Mouse (Mus musculus) midbrain, embryonic 10.5 days (tissue): ENCODE measurements at regions not wholly inside any gene's neighbourhood (a gene's known extent, or its start where the extent isn't known, plus 50 kb on each side); places are given as distances from the start of the nearest gene placed in this dataset.
"Not testable (repeated sequence)": the region's sequence is repeated elsewhere in the genome, so short reads cannot be mapped to it uniquely, and the experiment has no call there.

Experiments used
- DNase-seq: peaks from one replicate; pipeline ENCODE4 v3.0.0-alpha.2; 2017; ENCODE audit warnings: low spot score
- H3K27ac ChIP-seq: fragments of 300-500 bp; sonication (generic); replicated peaks from 2 replicates; pipeline ENCODE4 v1.5.1; 2016; ENCODE audit warnings: mild to moderate bottlenecking
- H3K27me3 ChIP-seq: fragments of 300-500 bp; sonication (generic); 2 replicates; pipeline ENCODE4 v1.6.1; 2016; ENCODE audit warnings: low read depth, mild to moderate bottlenecking; ENCODE audit not compliant: poor library complexity, severe bottlenecking
- H3K36me3 ChIP-seq: fragments of 300-500 bp; sonication (generic); 2 replicates; pipeline ENCODE4 v1.6.1; 2016; ENCODE audit warnings: mild to moderate bottlenecking, moderate library complexity
- H3K4me1 ChIP-seq: fragments of 300-500 bp; sonication (generic); 2 replicates; pipeline ENCODE4 v1.6.1; 2016
- H3K4me3 ChIP-seq: fragments of 300-500 bp; sonication (generic); 2 replicates; pipeline ENCODE4 v1.5.1; 2016; ENCODE audit warnings: mild to moderate bottlenecking, moderate library complexity
- H3K9me3 ChIP-seq: fragments of 300-500 bp; sonication (generic); replicated peaks from 2 replicates; pipeline ENCODE4 v1.6.1; 2016; ENCODE audit warnings: mild to moderate bottlenecking
- WGBS: fragments of 180-500 bp; shearing (Covaris S2); methylation state at CpG from one replicate; pipeline ENCODE4 v1.1.7; 2016; 5-methylcytosine and 5-hydroxymethylcytosine counted together

DNA sequence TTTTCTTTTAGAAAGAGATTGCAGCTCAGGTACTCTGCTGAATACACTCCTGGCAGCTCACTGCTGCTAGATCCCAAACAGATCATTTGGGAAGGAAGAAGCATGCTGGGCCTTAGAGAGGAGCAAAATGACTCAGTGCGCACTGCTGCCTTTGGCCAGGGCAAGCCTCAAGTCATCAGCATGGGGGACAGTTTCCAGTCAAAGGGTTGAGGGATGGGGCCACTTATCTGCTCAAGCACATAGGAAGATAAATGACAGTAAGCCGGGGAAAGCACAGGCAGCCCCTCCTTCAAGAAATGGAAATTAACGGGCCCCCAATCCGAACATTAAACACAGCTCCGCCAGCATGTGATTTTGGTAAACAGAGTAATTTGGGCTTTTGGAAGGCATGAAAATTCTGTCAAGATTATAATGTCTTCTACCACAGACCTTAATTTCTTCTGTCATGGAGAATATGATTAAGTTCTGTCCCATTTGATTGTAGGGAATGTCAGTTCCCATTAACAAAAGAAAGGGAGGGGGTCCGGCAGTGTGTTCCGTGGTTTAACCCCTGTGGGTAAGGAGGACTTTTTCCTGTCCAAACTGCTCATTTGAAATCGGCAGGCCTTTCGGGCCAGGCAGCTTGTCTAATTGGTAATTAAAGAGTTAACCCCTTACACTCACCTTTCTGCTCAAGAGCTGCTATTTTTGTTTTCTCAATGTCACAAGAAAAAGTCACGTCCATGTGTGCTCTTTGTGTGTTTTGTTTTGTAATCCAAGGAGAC, 199.3 kb downstream of the Dhx15 start:
- H3K27me3 ChIP-seq: peaks cover 7% of the 10 kb centered on the region; the same call in 1 of the 2 replicates
- no peaks in the 10 kb centered on the region for H3K9me3 ChIP-seq
- peak overlapping the region; percentile 29; the same call in 1 of the 2 replicates for H3K4me3 ChIP-seq
- H3K36me3 ChIP-seq: no peaks in the 10 kb centered on the region
- 12% methylated on average over 10 of the region's 10 CpGs for WGBS
- no peak for DNase-seq
- H3K4me1 ChIP-seq: peaks cover 25% of the 10 kb centered on the region
- no peak overlapping the region for H3K27ac ChIP-seq

DNA sequence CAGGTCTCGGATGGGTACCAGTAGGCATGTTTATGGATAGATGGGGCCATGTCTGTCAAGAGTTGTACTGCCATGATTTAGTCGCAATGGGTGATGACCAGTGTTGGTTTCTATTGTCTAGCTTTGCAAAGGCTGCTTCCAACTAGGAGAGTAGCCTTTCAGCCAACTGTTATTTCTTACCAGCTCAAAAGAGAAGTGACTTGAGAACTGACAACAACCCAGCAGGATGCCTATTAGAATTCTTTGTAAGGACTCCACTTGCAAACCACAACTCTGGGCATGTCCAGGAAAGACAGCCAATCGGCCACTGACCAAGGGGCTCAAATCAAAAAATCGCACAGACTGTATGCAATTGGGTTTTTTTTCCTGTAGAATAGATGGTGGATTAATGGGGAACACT, 200.9 kb downstream of the Dhx15 start:
- Histone ChIP-seq H3K27me3 (peaks cover 7% of the 10 kb centered on the region; the same call in 1 of the 2 replicates), H3K4me3 (no peak overlapping the region), H3K9me3 (no peaks in the 10 kb centered on the region), H3K4me1 (peaks cover 25% of the 10 kb centered on the region), H3K36me3 (no peaks in the 10 kb centered on the region), H3K27ac (no peak overlapping the region)
- DNase-seq: no peak
- 31% methylated on average over 4 of the region's 4 CpGs for WGBS

DNA sequence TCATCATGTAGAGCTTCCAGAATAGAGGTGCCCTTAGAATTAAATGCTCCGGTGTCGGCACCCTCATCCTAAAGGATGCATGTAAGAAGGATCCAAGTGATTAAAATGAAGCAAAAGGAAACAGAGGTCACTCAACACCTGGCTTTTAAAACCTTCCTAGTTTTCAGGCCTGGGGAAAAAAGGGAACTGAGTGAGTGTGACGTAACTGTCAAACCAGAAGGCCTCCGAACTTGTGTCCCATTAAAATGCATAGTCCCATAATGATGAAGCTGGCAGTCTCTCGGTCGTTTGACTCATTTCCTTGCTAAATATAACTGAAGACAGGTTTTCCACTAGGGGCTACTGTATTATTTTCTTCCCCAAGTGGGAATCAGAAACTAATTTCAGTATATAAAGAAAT, 201.4 kb downstream of the Dhx15 start:
- Histone ChIP-seq H3K36me3 (no peaks in the 10 kb centered on the region), H3K27me3 (peaks cover 7% of the 10 kb centered on the region; the same call in 1 of the 2 replicates), H3K4me3 (no peak overlapping the region), H3K9me3 (no peaks in the 10 kb centered on the region), H3K27ac (no peak overlapping the region), H3K4me1 (peaks cover 25% of the 10 kb centered on the region)
- DNase-seq: no peak
- WGBS: 83% methylated on average over 6 of the region's 6 CpGs

DNA sequence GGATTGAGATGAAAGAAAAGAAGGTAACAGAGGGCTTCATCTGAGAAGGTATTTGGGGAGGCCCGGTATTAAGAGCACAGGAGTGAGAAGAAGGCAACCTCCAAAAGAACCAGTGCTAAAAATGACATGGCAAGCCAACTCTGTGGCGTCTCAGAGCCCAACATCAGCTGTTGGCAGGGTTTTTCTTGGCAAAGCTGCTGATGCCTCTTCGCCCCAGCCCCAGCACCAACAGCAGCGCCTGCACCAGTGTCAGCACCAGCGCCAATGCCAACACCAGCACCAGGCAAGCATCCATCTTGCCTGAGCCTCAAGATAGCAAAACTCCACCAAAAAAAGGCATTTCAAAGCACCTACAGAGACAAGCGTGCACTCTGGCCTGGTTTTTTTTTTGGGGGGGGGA, 205.3 kb downstream of the Dhx15 start:
- Histone ChIP-seq H3K4me3 (no peak overlapping the region), H3K36me3 (no peaks in the 10 kb centered on the region), H3K27me3 (no peaks in the 10 kb centered on the region), H3K9me3 (no peaks in the 10 kb centered on the region), H3K4me1 (peaks cover 7% of the 10 kb centered on the region), H3K27ac (no peak overlapping the region)
- 89% methylated on average over 6 of the region's 6 CpGs for WGBS
- no peak for DNase-seq

DNA sequence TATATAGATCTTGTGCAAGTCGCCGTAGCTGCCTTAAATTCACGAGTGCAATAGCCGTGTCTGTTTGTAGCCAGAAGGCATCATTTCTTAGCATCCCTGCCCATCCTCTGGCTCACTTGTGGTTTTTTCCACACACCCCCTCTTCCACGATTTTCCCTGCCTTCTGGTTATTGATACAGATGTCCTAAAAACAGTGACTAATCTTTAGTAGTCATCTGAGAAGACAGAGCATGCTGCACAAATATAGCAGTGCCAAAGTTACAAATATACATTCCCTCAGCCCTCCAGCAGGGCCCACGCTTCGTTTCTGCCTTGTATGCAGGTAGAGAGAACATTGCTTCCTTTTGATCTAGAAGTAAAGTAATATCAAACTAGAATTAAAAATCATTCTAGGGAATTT, 207.5 kb downstream of the Dhx15 start:
- Histone ChIP-seq H3K27ac (no peak overlapping the region), H3K36me3 (no peaks in the 10 kb centered on the region), H3K4me3 (no peak overlapping the region), H3K4me1 (no peaks in the 10 kb centered on the region), H3K27me3 (no peaks in the 10 kb centered on the region), H3K9me3 (no peaks in the 10 kb centered on the region)
- 93% methylated on average over 7 of the region's 7 CpGs for WGBS
- DNase-seq: no peak

DNA sequence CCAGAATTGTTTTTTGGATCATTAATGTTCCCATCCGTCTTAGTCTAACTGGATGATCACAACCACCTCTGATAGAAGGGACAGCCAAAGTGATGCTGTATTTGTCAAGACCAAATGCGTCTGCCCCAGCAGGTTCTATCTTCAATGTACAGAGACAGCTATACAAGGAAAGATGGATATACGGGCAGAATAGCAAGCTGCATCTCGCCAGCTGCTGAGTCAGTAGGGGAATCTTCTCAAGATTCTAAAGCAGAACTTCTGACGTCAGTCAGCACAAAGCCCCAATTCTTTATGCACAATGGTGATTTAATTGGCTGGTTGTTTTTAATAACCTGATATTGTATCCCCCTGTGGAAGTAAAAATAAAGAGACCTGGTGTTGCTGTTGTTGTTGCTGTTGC, 209.4 kb downstream of the Dhx15 start:
- no peak overlapping the region for H3K27ac ChIP-seq
- H3K36me3 ChIP-seq: no peaks in the 10 kb centered on the region
- H3K4me3 ChIP-seq: no peak overlapping the region
- DNase-seq: no peak
- WGBS: 82% methylated on average over 5 of the region's 5 CpGs
- no peaks in the 10 kb centered on the region for H3K27me3 ChIP-seq
- H3K4me1 ChIP-seq: no peaks in the 10 kb centered on the region
- no peaks in the 10 kb centered on the region for H3K9me3 ChIP-seq

DNA sequence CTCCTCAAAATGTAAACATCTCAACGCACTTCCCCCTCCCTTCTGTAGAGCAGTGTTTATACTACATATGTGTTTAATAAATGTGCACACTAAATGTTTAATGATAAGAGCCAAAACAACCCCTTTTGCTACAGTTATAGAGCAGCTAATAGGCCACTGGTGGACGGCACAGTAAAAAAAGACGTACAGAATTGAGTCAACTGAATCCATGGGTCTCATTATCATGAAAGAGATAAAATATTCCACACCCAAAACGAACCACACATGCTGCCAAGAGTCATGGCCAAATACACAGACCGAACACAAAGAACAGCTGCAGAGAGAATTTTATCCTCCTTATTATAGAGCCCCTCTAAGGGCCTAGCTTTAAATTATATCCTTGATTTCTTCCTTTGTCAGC, 237.8 kb downstream of the Dhx15 start:
- Histone ChIP-seq H3K27ac (no peak overlapping the region), H3K9me3 (no peaks in the 10 kb centered on the region), H3K36me3 (no peaks in the 10 kb centered on the region), H3K4me3 (no peak overlapping the region), H3K4me1 (no peaks in the 10 kb centered on the region), H3K27me3 (no peaks in the 10 kb centered on the region)
- DNase-seq: no peak
- 94% methylated on average over 5 of the region's 5 CpGs for WGBS

DNA sequence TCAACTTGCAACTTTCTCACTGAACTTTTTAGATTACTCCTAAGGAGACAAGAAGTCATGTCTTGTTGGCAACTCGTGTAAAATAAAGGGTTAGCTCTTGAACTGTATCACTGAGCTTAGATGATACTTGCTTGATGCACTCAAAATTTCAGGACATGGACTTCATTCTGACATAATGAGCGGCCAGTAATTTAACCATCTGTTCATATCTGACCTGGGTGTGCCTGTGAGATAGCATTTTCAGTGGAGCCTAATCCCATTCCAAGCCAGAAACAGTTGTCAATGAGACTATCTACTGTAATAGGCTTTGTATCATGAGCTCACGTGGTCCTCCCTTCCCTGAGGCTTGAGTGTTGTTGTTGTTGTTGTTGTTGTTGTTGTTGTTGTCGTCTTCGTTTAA, 240.3 kb downstream of the Dhx15 start:
- Histone ChIP-seq H3K4me1 (no peaks in the 10 kb centered on the region), H3K27ac (no peak overlapping the region), H3K27me3 (no peaks in the 10 kb centered on the region), H3K9me3 (no peaks in the 10 kb centered on the region), H3K4me3 (no peak overlapping the region), H3K36me3 (no peaks in the 10 kb centered on the region)
- WGBS: 90% methylated on average over 5 of the region's 5 CpGs
- no peak for DNase-seq

DNA sequence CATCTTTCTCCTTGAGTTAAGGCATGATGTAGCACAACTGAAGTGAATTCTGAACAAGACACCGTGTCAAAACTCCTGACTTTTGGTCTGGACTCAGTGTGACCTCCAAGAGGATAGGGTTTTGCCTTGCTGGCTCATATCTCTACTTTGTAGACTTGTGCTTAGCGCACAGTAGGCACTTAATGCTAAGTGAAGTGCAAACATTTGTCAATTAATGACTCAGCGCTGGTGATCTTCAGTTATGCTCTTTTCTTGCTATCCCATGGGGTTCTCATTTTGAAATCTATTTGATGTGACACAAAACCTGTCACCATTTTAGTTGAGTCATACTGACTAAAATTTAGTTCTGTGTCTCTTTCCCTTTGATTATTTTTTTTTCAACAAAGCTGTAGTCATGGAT, 244.3 kb downstream of the Dhx15 start:
- Histone ChIP-seq H3K4me1 (no peaks in the 10 kb centered on the region), H3K27me3 (no peaks in the 10 kb centered on the region), H3K4me3 (no peak overlapping the region), H3K36me3 (no peaks in the 10 kb centered on the region), H3K27ac (no peak overlapping the region), H3K9me3 (no peaks in the 10 kb centered on the region)
- 89% methylated on average over 3 of the region's 3 CpGs for WGBS
- no peak for DNase-seq

DNA sequence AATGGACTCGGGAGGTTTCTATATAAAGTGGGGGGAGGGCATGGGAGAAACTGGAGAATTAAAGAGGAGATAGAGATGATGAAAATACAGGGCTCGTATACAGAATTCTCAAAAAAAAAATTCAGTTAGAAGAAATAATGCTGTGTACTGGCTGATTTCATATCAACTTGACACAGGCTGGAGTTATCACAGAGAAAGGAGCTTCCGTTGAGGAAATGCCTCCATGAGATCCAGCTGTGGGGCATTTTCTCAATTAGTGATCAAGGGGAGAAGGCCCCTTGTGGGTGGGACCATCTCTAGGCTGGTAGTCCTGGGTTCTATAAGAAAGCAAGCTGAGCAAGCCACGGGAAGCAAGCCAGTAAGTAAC, 248.4 kb downstream of the Dhx15 start:
- H3K27me3 ChIP-seq, DNase-seq, H3K4me1 ChIP-seq, H3K27ac ChIP-seq, H3K9me3 ChIP-seq, H3K4me3 ChIP-seq, H3K36me3 ChIP-seq: not testable (repeated sequence)
- WGBS: 74% methylated on average over 4 of the region's 4 CpGs

DNA sequence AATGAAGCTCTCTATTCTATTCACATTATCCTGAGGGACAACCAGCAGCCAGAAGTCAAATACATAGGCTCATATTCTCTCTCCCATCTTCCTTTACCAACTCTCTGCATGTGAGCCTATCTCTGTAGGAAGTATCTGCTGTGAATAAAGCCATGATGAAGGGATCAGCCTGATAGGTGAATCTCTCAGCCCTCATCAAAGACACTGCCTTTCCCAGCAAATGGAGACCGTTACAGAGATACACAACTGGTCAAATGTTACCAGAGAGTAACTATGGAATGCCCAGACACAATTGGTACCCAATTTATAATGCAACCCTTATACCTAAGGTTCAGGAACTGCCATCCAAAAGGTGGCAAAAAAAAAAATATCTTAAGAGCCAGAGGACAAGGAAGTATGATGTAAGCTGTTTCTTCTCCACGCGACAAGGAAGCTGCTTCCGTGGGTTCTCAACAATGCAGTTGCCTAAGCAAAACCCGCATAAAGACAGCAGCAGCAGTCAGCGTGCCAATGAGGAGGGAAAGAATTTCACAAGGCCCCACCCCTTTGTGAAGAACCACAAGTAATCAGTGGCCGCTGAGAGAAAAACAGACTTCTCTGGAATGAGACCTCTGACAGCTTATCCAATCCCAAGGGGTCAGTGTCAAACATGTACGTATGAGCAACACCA, 248.9 kb downstream of the Dhx15 start:
- 68% methylated on average over 8 of the region's 8 CpGs for WGBS
- Histone ChIP-seq H3K4me3 (no peak overlapping the region), H3K27me3 (no peaks in the 10 kb centered on the region), H3K36me3 (no peaks in the 10 kb centered on the region), H3K9me3 (no peaks in the 10 kb centered on the region), H3K4me1 (no peaks in the 10 kb centered on the region), H3K27ac (no peak overlapping the region)
- no peak for DNase-seq

DNA sequence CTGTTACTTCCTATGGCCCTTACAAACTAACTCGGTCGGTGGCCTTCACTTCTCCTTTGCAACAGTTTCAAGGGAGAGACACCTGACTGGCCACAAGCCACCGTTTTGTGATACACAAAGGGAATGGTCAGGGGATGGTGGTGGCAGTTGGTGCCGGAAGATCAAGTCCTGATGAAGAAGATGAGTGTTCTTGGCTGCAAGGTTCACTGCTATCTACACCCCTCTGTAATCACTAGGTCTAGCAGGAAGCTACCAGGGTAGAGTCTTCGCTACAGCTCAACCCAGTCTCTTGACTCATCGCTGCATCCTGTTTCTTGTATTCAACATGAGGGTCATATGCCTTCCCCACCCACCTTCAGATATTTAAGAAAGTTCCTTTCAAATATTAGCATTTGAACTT, 251.5 kb downstream of the Dhx15 start:
- H3K27ac ChIP-seq: no peak overlapping the region
- no peak for DNase-seq
- H3K36me3 ChIP-seq: no peaks in the 10 kb centered on the region
- 95% methylated on average over 6 of the region's 6 CpGs for WGBS
- no peaks in the 10 kb centered on the region for H3K9me3 ChIP-seq
- no peaks in the 10 kb centered on the region for H3K27me3 ChIP-seq
- H3K4me3 ChIP-seq: no peak overlapping the region
- peaks cover 4% of the 10 kb centered on the region; the same call in 1 of the 2 replicates for H3K4me1 ChIP-seq

DNA sequence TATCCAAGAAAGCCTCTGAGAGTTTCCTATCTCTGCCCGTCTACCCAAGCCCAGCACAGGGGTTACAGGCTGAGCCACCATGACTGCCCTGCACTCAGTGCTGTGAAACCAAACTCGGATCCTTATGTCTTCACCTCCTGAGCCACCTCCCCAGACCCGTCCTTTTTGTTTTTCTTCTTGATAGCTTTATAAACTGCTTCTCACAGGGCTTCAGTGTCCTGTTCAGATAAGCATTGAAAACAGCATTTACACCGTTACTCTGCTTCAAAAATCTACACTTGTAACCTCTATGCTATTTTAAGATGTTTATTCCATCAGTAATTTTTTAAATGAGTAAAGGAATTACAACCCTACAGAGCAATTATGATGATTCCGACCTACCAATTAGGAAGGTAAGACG, 253.0 kb downstream of the Dhx15 start:
- no peak overlapping the region for H3K4me3 ChIP-seq
- peaks cover 4% of the 10 kb centered on the region; the same call in 1 of the 2 replicates for H3K4me1 ChIP-seq
- WGBS: 91% methylated on average over 6 of the region's 6 CpGs
- H3K9me3 ChIP-seq: no peaks in the 10 kb centered on the region
- DNase-seq: no peak
- no peaks in the 10 kb centered on the region for H3K27me3 ChIP-seq
- H3K27ac ChIP-seq: no peak overlapping the region
- no peaks in the 10 kb centered on the region for H3K36me3 ChIP-seq
